Mouse (Mus musculus): ENCODE results near the gene Klrb1c.
"Not testable (repeated sequence)": the region's sequence is repeated elsewhere in the genome, so short reads cannot be mapped to it uniquely, and the experiment has no call there.

Gene Klrb1c

DNA sequence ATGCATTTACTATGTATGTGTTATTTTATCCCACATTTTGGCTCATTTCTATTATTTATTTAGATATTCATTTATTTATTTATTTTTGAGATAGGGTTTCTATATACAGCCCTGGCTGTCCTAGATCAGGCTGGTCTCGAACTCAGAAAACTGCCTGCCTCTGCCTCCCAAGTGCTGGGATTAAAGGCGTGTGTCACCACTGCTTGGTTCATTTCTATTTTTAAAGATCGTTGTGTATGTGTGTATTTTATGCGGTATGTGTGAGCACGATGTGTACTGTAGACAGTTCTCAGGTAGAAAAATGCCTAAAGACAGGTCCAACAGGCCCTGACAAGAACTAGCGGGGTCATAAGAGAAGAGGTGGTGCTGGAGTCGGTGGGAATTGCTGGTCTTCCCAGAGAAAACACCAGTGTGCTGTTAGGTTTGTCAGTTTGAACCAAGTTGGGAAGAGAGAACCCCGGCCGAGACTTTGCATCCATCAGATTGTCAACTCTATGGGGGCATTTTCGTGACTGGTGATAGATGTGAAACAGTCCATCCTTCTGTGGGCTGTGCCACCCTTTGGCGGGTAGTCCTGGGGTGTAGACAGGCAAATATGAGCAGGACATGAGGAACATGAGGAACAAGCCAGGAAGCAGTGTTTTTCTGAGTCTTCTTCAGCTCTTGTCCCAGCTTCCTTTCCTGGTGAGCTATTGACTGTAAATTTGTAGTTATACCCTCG lies 8.3 kb upstream of the Klrb1c start:
- DNase-seq = peak in 1 of 2 experiments; percentile 15

DNA sequence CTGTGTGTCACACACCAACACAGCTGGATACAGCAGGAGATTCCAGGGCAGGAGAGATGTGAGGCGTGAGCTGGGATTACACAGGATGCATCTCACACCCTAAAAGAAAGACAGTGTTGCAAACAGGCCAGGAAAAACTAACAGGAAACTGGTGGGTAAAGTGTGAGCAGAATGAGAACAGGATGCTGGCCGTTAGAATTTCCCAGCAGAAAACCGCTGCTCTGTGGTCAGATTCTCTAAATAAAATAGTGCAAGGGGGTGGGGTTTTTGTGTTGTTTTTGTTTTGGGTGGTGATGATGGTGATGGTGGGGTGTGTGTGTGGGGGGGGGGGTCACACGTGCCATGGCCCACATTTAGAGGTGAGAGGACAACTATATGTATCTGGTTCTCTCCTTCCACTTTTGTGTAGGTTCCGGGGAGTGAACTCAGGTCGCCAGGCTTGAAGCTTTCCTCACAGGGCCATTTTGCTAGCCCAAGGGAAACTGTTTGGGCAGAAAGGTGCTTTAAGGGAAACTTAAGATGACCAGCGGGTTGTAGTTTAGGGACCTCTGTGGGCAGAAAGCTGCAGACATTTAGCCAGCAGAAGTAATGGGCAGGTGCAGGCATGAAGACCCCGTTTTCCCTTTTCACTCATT lies 7.4 kb upstream of the Klrb1c start:
- no peak for DNase-seq

DNA sequence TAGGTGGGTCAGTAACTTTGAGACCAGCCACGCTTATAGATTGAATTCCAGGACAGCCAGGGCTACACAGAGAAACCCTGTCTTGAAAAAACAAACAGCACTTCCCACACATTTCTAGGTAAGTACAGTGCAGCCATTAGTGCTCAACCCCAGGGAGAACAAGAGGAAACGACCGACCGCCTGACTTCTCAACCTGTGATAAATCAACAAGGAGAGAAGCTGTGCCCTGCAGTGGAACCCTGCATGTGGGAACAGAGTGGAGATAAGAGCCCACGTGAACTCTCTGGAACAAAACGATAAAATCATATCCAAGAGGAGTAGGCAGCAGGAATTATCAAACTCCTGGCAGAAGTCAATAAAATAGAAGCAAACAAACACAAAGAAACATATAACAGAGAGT lies 4.7 kb upstream of the Klrb1c start:
- DNase-seq = no peak

DNA sequence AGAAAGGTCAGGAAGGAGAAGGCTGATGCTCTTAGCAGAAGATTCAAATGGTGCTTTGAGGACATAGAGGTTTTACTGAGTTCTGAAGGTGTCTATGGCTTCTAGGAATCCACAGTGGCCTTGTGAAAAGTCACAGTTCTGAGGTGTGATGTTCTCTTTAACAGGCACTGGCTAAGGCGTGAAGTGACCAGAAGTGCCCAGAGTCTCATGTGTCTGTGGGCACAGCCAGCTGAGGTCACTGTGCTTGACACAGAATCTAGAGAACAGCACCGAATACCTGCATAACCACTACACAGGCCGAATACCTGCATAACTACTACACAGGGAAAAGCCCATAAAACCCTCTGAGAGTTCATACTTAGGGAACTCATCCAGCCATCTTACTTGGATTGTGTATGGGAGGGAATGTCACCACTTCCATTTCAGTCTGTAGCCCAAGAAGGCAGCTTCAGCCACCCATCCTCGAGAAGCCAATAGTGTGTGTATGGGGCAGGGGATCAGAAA lies 1.5 kb upstream of the Klrb1c start:
- not testable (repeated sequence) for DNase-seq

DNA sequence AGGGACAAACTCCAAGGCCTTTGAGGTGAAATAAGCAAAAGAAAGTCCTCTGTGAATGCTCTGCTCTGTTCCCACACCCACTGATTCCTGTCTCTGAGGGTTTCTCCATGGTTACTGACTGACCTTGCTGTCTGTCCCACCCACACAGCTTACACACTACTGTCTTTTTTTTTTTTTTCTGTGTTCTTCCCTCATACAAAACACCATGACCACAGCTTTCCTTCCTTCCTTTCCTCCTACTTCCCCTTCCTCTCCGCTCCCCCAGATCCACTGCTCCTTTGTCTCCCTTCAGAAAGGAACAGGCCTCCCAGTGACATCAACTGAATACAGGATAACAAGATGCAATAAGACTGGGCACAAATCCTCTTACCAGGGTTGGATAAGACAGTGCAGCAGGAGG lies 498 bp downstream of the Klrb1c start:
- no peak for DNase-seq

DNA sequence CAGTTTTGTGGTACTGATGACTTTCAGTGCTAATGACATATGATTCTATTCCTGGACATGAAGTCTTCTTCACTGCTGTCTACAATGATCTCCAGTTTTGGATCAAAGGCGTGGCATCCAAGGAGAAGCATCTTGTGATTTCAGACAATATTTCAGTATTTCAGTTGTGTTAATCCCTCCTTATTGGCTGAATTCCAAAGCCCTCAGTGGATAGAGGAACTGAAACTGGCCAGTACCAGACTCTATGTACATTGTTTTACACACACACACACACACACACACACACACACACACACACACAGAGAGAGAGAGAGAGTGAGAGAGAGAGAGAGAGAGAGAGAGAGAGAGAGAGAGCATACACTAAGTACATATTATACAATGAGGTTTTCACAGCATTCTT lies 2.6 kb downstream of the Klrb1c start:
- not testable (repeated sequence) for DNase-seq

DNA sequence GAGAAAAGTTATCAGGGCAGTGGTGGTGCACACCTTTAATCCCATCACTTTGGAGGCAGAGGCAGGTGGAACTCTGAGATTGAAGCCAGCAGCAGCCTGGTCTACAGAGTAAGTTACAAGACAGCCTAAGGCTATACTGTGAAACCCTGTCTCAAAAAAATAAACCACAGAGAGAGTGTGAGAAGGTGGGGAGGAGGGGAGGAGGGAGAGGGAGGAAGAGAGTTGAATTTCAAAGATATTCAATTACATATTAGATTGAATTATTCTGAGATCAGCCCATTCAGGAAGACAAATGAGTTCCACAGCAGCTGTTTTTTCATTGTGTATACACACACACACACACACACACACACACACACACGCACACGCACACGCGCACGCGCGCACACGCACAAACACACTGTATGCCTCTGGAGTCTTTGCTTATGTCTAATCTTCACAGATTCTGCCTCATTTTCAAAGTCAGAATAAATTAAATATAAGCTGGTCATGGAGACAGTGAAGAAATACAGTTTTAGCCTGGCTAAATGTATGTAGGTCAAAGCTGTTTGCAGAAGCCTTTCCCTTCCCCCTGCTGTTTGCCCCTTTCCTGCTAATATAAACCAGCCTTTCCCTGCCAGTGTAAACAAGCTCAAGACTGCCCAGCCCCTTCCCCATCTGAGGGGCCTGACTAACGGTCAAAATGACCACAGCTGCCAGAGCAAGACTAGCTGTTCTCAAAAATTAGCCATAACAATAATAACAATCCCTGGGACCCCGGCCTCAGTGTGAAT lies 19.3 kb downstream of the Klrb1c start:
- DNase-seq = no peak

DNA sequence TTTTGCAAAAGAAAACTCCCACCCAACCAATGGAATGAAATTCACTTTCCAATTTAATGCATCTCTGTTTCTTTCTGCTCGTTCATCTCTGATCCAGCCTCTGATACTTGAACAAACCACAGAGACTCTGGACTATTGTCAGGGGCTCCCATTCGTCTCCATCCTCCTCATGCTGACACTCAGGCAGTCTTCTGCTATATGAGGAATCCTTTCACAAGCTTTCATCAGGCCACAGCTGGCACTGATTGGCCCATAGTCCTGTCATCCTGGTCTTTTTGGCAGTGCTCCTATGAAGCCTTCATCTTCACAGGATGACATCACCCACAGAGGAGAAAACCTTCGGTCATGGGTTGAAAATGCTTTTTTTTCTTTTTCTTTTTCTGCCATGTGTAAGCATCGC lies 21.0 kb downstream of the Klrb1c start:
- DNase-seq = no peak

DNA sequence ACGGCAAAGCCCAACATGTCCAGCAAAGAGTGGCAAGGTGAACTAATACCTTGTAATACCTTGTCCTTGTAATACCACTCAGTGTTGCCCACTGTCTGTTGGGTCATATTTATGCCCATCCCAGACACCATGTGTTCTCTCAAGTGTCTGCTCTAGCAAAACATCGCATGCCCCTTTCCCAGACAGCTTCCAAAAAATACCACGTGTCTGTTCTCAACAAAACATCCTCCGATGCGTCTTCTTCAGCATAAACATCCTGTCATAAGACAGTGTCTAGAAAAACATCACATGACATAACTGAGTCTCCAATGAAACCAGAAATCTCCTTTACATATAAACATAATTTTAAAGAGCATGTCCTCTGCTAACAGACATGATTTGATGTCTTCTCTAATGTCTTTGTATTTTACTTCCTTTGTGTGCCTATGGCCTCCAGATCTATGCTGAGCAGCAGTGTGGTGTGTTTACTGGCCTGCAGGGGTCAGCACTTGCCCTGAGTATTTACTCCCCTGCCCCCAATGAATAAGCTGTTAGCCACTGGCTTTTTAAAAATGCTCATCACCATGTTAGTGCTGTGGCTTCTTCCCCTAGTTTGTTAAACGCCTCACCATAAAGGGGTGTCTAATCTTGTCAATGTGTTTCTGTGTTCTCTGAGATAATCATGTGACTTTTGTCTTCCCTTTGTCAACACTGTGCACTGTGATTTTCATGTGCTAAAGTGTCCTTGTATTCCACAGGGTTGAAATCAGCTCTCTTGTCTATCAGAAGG lies 22.3 kb downstream of the Klrb1c start:
- DNase-seq = peak; percentile 47 to 52

DNA sequence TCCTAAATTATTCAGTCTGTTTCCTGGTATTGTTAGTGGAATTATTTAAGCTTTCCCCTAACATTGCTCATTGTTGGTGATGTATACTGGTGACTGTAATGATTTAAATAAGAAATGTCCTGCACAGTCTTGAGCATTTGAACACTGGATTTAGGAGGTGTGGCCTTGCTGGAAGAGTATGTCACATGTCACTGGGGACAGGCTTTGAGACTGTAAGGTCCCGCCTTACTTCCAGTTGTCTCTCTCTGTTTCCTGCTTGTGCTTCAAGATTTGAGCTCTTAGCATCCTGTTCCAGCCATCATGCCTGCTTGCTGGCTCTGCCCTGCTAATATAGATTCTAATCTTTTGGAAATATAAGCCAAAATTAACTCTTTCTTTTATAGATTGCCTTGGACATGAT lies 23.8 kb downstream of the Klrb1c start:
- DNase-seq = no peak

DNA sequence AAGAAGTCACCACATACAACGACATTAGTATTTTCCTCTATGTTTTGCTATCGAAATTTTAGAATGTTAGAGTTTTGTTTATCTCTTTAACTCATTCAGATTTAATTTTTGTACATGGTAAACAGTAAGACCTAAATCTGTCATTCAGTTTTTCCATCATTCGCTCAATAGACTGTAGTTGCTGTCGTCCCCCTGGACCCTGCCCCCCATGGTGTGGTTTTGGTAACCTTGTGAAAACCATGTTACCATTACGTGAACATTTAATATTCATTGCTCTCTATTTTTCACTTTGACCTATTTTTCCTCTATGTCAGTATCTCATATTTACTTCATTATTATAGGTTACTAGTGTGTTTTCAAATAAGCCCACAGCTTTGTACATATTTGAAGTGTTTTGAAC lies 24.4 kb downstream of the Klrb1c start:
- no peak for DNase-seq

DNA sequence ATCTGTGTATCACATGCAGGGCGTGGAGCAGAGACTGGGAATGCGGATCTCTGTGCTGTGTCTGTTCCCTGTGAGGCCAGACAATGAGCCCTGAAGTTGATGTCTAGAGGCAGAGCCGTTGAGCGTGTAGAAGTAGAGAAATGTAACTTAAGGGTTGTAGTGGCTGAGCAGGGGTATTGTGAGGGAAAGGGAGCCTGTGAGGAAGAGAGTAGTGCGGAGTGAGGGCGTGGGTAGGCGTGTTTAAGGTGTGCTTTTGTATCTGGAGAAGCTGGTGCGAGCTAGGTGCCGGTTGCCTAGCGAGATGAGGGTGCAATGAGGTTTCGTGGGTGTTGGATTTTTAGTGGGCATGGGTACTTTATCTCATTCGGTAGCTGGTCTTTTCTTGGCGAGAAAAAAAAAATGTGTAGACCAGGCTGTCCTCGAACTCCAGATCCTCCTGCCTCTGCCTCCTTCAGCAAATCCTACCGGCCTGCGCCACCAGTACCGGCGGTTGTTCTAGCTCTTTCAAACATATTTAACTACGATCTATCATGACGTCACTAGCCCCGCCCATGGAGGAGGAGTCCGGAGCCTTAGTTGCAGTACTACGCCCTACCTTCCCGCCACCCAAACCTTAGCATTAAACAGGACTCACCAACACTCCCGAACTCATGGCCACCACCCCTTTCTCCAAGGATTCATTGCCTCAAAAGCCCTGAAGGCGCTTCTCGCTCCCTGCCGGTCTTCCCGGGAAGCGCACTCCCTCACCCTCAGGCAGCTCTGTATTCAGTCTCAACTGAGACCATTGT lies 25.1 kb downstream of the Klrb1c start:
- DNase-seq = peak; percentile 94 to 98

DNA sequence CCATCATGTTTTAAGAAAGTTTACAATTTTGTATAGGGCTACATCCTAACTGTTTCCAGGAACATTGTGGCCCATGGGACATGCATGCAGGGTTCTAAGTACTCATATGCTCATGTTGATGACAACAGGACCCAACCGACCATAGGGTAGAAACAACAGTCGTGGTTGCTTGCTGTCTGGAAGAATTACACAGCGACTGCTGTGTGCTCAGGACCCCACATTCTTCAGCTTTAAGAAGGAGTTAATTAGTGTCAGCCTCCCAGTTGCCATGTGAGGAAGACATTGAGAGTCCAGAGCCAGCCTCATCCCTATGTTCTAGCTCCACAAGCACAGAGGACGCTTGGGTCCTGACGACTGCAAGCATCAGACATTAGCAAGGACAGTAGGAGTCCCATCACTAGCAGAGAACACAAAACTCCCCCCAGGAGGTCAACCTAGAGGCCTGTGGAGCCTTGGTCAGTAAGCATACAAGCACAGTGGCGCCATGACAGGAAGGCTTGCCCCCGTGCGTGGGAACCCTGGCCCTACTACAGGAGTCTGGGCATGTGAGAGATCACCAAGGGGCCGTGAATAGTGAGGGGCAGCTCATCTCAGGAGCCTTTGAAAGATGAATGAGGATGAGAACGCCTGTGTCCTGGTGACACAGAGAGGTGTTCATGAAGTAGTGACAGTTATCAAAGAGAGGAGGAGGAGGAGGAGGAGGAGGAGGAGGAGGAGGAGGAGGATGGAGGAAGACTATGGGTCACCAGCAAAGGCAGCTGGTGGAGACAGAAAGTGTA lies 25.9 kb downstream of the Klrb1c start:
- peak; percentile 33 to 46 for DNase-seq

DNA sequence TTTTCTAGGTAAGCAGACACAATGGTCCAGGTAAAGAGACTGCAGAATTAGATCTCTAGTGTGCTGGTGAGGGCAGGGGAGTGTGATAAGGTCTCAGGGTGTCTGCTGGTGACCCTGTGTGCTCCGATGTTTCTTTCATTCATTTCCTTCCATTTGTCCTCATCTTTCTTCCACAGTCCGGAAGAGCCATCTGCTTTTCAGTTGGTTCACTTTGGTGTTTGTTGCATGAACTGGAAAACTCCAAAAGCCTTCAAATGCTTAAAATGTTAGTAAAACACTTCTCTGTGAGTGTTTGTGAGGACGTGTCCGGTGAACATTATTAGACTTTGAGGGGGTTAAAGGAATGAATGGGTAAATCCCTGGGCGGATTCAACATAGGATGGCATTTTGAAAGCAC lies 27.9 kb downstream of the Klrb1c start:
- no peak for DNase-seq

DNA sequence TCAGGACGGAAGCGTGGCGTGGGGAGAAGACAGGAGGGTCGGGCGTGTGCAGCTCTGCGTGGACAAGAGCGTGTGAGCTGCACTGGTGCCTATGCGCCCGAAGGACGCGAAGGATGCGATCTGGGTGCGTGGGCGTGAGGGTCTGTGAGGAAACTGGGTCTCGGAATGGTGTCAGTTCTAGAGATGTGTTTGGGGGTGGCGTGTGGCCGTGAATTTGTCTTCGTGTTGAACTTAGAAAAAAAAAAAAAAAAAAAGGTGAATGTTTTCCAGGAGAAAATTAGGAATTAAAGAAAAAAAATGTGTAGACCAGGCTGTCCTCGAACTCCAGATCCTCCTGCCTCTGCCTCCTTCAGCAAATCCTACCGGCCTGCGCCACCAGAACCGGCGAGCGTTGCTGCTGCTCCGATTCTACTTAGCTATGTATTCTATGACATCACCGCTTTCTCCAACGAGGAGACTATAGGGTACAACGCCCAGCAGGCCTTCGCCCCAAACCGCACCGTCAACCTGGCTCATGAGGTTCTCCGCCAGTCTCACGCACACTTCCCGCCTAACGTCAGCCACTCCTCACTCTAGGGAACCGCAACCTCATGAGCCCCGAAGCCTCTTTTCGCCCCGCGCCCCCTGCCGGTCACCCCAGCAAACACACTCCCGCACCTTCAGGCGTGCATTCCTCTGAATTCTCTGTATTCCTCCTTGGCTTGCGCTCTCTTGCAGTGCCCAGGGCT lies 28.4 kb downstream of the Klrb1c start:
- peak; percentile 88 to 92 for DNase-seq

DNA sequence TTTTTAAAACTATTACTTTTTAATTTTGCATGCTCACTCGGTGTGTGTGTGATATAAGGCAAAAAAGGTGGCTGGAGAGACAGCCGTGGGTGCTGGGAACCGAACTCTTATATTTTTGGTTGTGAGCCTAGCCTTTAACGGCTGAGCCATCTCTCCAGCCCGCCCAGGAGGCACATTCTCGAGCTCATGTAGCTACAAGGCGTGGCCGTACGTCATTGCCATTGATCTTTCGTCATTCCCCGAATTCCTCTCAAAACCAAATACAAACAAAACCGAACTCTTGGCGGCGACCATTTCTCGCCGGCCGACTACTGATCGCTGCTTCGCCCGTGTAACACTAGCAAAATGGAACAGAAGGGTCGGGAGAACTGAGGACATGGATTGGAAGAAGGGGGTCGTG lies 29.0 kb downstream of the Klrb1c start:
- DNase-seq = peak; percentile 91 to 96

DNA sequence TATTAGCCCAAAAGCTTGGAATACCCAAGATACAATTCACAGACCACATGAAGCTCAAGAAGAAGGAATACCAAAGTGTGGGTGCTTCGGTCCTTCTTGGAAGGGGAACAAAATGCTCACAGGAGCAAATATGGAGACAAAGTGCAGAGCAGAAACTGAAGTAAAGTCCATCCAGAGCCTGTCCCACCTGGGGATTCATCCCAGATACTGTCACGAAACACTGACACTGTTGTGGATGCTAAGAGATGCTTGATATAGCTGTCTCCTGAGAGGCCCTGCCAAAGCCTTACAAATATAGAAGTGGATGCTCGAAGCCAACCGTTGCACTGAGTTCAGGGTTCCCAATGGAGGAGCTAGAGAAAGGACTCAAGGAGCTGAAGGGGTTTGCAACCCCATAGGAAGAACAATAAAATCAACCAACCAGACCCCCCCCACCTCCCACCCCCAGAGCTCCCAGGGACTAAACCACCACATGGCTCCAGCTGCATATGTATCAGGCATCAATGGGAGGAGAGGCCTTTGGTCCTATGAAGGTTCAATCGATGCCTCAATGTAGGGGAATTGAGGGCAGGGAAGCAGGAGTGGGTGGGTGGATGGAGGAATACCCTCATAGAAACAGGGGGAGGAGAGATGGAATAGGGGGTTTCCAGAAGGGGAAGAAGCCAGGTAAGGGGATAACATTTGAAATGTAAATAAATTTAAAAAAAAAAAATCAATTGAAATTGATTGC lies 29.6 kb downstream of the Klrb1c start:
- DNase-seq = peak in 1 of 2 experiments; percentile 21

DNA sequence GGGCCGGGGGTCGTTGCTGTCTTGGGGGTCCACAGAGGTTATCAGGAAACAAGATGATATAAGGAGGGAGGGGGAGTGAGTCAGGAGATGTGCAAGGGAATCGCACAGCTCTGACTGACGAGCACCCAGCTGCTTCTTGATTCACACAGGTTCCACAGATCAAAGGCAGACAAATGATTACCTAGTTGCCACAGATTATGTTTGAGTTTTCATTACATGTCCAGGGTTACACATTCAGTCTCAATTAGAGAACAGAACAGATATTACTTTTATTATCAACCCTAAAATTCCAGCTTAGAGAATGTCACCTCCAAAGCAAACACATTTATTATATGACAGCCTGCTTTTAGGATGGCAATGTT lies 33.6 kb downstream of the Klrb1c start:
- not testable (repeated sequence) for DNase-seq

DNA sequence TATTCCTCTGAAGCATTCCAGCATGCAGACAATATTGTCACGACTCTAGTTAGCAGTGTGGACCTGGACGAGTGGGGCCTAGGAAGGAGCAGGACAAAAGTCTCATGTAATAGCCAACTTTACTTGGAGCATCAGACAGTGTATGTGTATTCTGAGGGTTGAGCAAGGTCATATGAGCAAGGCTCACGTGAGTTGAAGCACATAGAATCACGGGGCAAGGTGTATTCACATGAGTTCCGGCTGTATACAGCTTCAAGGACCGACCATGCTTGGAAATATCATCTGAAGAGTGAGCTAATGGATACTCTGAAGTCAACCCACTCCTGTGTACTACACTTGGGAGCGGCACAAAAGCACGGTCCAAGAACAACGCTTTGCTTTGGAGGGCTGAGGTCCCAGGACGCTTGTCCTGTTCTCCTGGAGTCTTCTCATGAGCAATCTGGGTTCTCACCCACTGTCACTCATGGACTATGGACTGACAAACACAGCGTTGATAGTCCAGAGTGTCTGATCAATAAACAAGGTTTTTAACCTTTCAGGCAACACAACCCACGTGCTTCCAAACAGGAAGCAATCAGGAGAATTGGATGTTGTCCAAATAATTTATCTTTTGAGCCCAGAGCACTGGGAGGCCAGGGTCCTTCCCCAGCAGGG lies 34.1 kb downstream of the Klrb1c start:
- not testable (repeated sequence) for DNase-seq
